Mouse (Mus musculus) intestine, postnatal 0 days (tissue): ENCODE measurements around the gene Tshz2. TPM values are rescaled to one million over a fixed set of nuclear protein-coding genes. Genes with fewer than 3 reads are reported as not detected.

Experiments
- ATAC-seq: fragments of 200-750 bp; cut with Nextera tagmentation; 2 replicates; pipeline ENCODE4 v1.8.0; 2017; ENCODE audit warnings: mild to moderate bottlenecking, moderate TSS enrichment, moderate library complexity
- H3K27ac ChIP-seq: fragments of 300-500 bp; sonication (generic); 2 replicates; pipeline ENCODE4 v1.5.1; 2014; ENCODE audit warnings: mild to moderate bottlenecking, low read depth, low read length, moderate library complexity
- H3K27me3 ChIP-seq: fragments of 300-500 bp; sonication (generic); replicated peaks from 2 replicates; pipeline ENCODE4 v1.6.1; 2014; ENCODE audit warnings: low read length, mixed read lengths; ENCODE audit not compliant: control insufficient read depth, insufficient read depth
- H3K36me3 ChIP-seq: fragments of 300-500 bp; sonication (generic); 2 replicates; pipeline ENCODE4 v1.6.1; 2014; ENCODE audit warnings: mild to moderate bottlenecking, moderate library complexity; ENCODE audit not compliant: control insufficient read depth, insufficient read depth
- H3K4me1 ChIP-seq: fragments of 300-500 bp; sonication (generic); replicated peaks from 2 replicates; pipeline ENCODE4 v1.6.1; 2014; ENCODE audit warnings: antibody characterized with exemption, low read length, mixed read lengths; ENCODE audit not compliant: control insufficient read depth, insufficient read depth
- H3K4me2 ChIP-seq: fragments of 300-500 bp; sonication (generic); replicated peaks from 2 replicates; pipeline ENCODE4 v1.6.1; 2014; ENCODE audit warnings: low read depth, mild to moderate bottlenecking, moderate library complexity
- H3K4me3 ChIP-seq: fragments of 300-500 bp; sonication (generic); 2 replicates; pipeline ENCODE4 v1.5.1; 2014; ENCODE audit warnings: low read depth, low read length
- H3K9ac ChIP-seq: fragments of 300-500 bp; sonication (generic); 2 replicates; pipeline ENCODE4 v1.6.1; 2014; ENCODE audit warnings: mild to moderate bottlenecking, low read depth, low read length
- H3K9me3 ChIP-seq: fragments of 300-500 bp; sonication (generic); 2 replicates; pipeline ENCODE4 v1.6.1; 2016; ENCODE audit warnings: mixed run types; ENCODE audit not compliant: control insufficient read depth
- CTCF ChIP-seq: sonication (generic); IDR thresholded peaks from 2 replicates; pipeline ENCODE4 v1.5.1; 2016; ENCODE audit warnings: low read depth, mild to moderate bottlenecking, control low read depth, antibody characterized with exemption, moderate library complexity
- whole genome bisulfite sequencing: fragments of 180-500 bp; shearing (Covaris S2); extraction: QIAGEN DNeasy Blood & Tissue Kit; methylation state at CpG from one replicate; pipeline ENCODE4 v1.1.7; 2014; 5-methylcytosine and 5-hydroxymethylcytosine counted together
- polyA plus RNA-seq: library from polyadenylated mRNA; unstranded; fragments of >200 nt; fragmentation: Nextera tagmentation; extraction: Ambion mirVana; gene quantifications from 2 replicates; pipeline ENCODE4 v1.2.1, GENCODE M21; 2015

The Tshz2 gene
- polyA plus RNA-seq, 1 experiment from 2014 or later: 6.3 TPM

DNA sequence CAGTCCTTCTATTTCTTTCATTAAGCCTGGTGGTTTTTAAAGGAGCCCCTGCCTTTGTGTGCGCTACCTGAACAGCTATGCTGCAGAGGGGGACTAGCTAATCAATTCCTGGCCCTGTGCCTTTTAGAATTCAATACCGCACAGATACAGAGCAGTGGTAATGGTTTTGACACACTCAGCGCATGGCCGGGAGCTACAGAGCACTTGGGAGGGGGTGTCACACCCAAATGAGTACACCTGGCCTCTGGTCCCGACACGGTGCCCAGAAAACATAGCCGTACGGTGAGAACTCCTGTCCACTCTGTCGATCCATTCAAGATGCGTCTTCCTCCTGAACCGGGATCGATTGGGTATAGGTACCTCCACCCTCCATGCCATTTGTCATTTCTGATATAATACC lies 193.1 kb downstream of the Tshz2 start:
- Histone ChIP-seq H3K9ac (no peak overlapping the region), H3K4me2 (peak overlapping the region; percentile 27; the same call in 1 of the 2 replicates), H3K4me1 (no peaks in the 10 kb centered on the region), H3K27me3 (no peaks in the 10 kb centered on the region), H3K9me3 (no peaks in the 10 kb centered on the region), H3K36me3 (no peaks in the 10 kb centered on the region), H3K27ac (no peak overlapping the region), H3K4me3 (no peak overlapping the region)
- WGBS: 61% methylated on average over 12 of the region's 12 CpGs
- TF ChIP-seq CTCF: no peak
- no peak for ATAC-seq

DNA sequence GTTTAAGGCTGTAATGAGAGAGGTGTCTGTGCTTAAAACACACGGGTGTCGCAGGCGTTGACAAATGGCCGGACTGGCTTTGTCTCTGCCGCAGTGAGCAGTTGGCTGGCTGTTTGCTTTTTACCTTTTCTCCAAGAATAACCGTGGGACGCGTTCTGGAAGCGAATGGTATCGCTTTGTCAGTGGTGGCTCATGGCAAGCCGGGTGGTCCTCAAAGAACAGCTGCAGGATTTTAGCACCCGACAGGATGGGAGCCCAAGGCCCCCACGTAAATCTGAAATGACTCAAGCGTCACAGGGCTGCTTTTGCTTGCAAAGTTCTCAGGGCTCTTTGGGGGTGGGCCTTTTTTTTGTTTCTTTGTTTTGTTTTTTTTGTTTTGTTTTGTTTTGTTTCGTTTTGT lies 193.5 kb downstream of the Tshz2 start:
- no peak overlapping the region for H3K9ac ChIP-seq
- no peak for ATAC-seq
- no peak for TF ChIP-seq CTCF

DNA sequence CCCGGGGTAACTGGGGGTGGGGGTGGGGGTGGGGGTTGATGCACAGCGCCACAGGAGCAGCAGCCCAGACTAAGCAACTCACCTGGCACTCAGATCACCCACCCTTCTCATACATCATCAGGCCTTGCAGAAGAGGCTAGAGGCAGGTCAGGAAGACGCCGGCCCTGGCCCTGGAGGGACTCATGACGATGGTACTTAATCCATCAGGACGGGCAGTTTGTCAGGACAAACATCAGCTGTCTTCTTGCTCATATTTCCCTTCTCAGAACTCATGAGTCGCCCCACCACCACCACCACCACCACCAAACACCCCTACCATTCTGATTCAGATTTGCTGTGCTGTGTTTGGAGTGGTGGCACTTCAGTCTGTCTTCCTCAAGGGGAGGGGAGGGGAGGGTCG lies 194.0 kb downstream of the Tshz2 start:
- Histone ChIP-seq H3K27me3 (no peaks in the 10 kb centered on the region), H3K36me3 (no peaks in the 10 kb centered on the region), H3K4me3 (no peak overlapping the region), H3K4me2 (no peak overlapping the region), H3K4me1 (no peaks in the 10 kb centered on the region), H3K27ac (no peak overlapping the region), H3K9me3 (no peaks in the 10 kb centered on the region), H3K9ac (no peak overlapping the region)
- ATAC-seq: no peak
- no peak for TF ChIP-seq CTCF
- 56% methylated on average over 8 of the region's 8 CpGs for WGBS

More for the DNA sequence above, 193.5 kb downstream of the Tshz2 start:
- H3K36me3 ChIP-seq: no peaks in the 10 kb centered on the region
- no peak overlapping the region for H3K4me3 ChIP-seq
- H3K4me1 ChIP-seq: no peaks in the 10 kb centered on the region
- no peak overlapping the region for H3K27ac ChIP-seq
- H3K27me3 ChIP-seq: no peaks in the 10 kb centered on the region
- 51% methylated on average over 15 of the region's 15 CpGs for WGBS
- peak overlapping the region; percentile 27; the same call in 1 of the 2 replicates for H3K4me2 ChIP-seq
- no peaks in the 10 kb centered on the region for H3K9me3 ChIP-seq

DNA sequence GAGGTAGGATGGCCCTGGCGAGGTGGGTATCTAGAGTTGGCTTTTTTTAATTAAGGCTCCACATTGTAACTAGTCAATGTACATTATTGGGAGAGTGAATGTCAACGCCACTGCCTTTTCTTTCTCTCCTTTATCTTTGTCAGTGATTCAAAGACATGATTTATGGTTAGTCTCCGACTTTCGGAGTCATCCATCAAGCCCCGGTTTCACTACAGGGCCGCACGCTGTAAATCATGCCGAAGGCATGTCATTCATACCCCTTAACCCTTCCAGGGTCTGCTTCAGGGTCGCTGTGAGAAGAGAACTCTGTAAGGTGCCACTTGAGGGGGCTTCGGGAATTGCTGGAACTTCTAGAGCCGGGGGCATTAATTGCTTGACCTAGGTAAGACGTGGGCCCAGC lies 199.4 kb downstream of the Tshz2 start:
- Histone ChIP-seq H3K9ac (no peak overlapping the region), H3K4me1 (no peaks in the 10 kb centered on the region), H3K4me2 (no peak overlapping the region), H3K27ac (no peak overlapping the region), H3K27me3 (no peaks in the 10 kb centered on the region), H3K36me3 (no peaks in the 10 kb centered on the region), H3K4me3 (no peak overlapping the region), H3K9me3 (no peaks in the 10 kb centered on the region)
- ATAC-seq: no peak
- no peak for TF ChIP-seq CTCF
- 54% methylated on average over 12 of the region's 12 CpGs for WGBS

- Histone ChIP-seq H3K36me3 (no peaks in the 10 kb centered on the region), H3K4me2 (no peak overlapping the region), H3K9ac (no peak overlapping the region)
Observed at GRCm38 (mm10) chr2:169833638-169834037, 200.8 kb downstream of the Tshz2 start.

GRCm38 (mm10) chr2:169834602-169835001 lies 201.8 kb downstream of the Tshz2 start:
- no peak for TF ChIP-seq CTCF
- Histone ChIP-seq H3K27ac (no peak overlapping the region), H3K9ac (no peak overlapping the region), H3K4me3 (no peak overlapping the region), H3K4me1 (no peaks in the 10 kb centered on the region), H3K9me3 (no peaks in the 10 kb centered on the region), H3K36me3 (no peaks in the 10 kb centered on the region), H3K4me2 (no peak overlapping the region), H3K27me3 (no peaks in the 10 kb centered on the region)
- no peak for ATAC-seq
- WGBS: 13% methylated on average over 7 of the region's 7 CpGs

More at GRCm38 (mm10) chr2:169833638-169834037, 200.8 kb downstream of the Tshz2 start:
- Histone ChIP-seq H3K27ac (no peak overlapping the region), H3K4me1 (no peaks in the 10 kb centered on the region), H3K4me3 (no peak overlapping the region), H3K9me3 (no peaks in the 10 kb centered on the region), H3K27me3 (no peaks in the 10 kb centered on the region)
- no peak for TF ChIP-seq CTCF
- 51% methylated on average over 9 of the region's 9 CpGs for WGBS
- no peak for ATAC-seq
